Mouse (Mus musculus) heart, embryonic 12.5 days (tissue): ENCODE results near the gene Vegfb. TPM values are rescaled to one million over a fixed set of nuclear protein-coding genes. Genes with fewer than 3 reads are reported as not detected.
A peak's percentile ranks its signal among the peaks of the same experiment; 100 is the strongest.

Source experiments
- ATAC-seq: fragments of 200-750 bp; cut with Nextera tagmentation; 2 replicates; pipeline ENCODE4 v1.8.0; 2017; ENCODE audit warnings: moderate TSS enrichment, moderate library complexity; ENCODE audit not compliant: insufficient number of reproducible peaks, low FRiP score
- H3K27ac ChIP-seq: fragments of 300-500 bp; sonication (generic); 2 replicates; pipeline ENCODE4 v1.5.1; 2016; ENCODE audit warnings: mild to moderate bottlenecking, moderate library complexity; ENCODE audit not compliant: poor library complexity, severe bottlenecking
- H3K27me3 ChIP-seq: fragments of 300-500 bp; sonication (generic); replicated peaks from 2 replicates; pipeline ENCODE4 v1.6.1; 2016; ENCODE audit warnings: mild to moderate bottlenecking, moderate library complexity
- H3K36me3 ChIP-seq: fragments of 300-500 bp; sonication (generic); 2 replicates; pipeline ENCODE4 v1.6.1; 2016; ENCODE audit warnings: mild to moderate bottlenecking, moderate library complexity
- H3K4me1 ChIP-seq: fragments of 300-500 bp; sonication (generic); replicated peaks from 2 replicates; pipeline ENCODE4 v1.6.1; 2016; ENCODE audit warnings: mild to moderate bottlenecking
- H3K4me2 ChIP-seq: fragments of 300-500 bp; sonication (generic); 2 replicates; pipeline ENCODE4 v1.6.1; 2016; ENCODE audit warnings: mild to moderate bottlenecking, moderate library complexity
- H3K4me3 ChIP-seq: fragments of 300-500 bp; sonication (generic); 2 replicates; pipeline ENCODE4 v1.5.1; 2016; ENCODE audit warnings: mild to moderate bottlenecking
- H3K9ac ChIP-seq: fragments of 300-500 bp; sonication (generic); 2 replicates; pipeline ENCODE4 v1.6.1; 2016; ENCODE audit warnings: mild to moderate bottlenecking, moderate library complexity
- H3K9me3 ChIP-seq: fragments of 300-500 bp; sonication (generic); replicated peaks from 2 replicates; pipeline ENCODE4 v1.6.1; 2016; ENCODE audit warnings: mild to moderate bottlenecking, moderate library complexity
- WGBS: fragments of 180-500 bp; shearing (Covaris S2); methylation state at CpG from one replicate; pipeline ENCODE4 v1.1.7; 2016; 5-methylcytosine and 5-hydroxymethylcytosine counted together
- polyA plus RNA-seq: library from polyadenylated mRNA; unstranded; fragments of >200 nt; fragmentation: Nextera tagmentation; extraction: Ambion mirVana; gene quantifications from 2 replicates; pipeline ENCODE4 v1.2.1, GENCODE M21; 2016

Gene Vegfb
- polyA plus RNA-seq, 1 experiment from 2014 or later, result 136 TPM

GRCm38 (mm10) chr19:7006892-7007593, 19.6 kb upstream of the Vegfb start:
- H3K9me3 ChIP-seq, result no peaks in the 10 kb centered on the region
- H3K4me2 ChIP-seq, result no peak overlapping the region
- ATAC-seq, result no peak
- H3K4me3 ChIP-seq, result no peak overlapping the region
- H3K36me3 ChIP-seq, result 0 out of 2 replicates have a peak, but pooled peaks cover 3% of the 10 kb centered on the region
- H3K27ac ChIP-seq, result no peak overlapping the region
- no peaks in the 10 kb centered on the region; the same call in 1 of the 2 replicates for H3K4me1 ChIP-seq
- no peaks in the 10 kb centered on the region for H3K27me3 ChIP-seq
- WGBS, result 77% methylated on average over 9 of the region's 9 CpGs
- no peak overlapping the region for H3K9ac ChIP-seq

- Histone ChIP-seq H3K4me3 (no peak overlapping the region), H3K4me1 (peaks cover 22% of the 10 kb centered on the region), H3K4me2 (no peak overlapping the region), H3K27me3 (no peaks in the 10 kb centered on the region), H3K9me3 (0 out of 2 replicates have a peak, but pooled peaks cover 15% of the 10 kb centered on the region), H3K9ac (no peak overlapping the region), H3K36me3 (peaks cover 26% of the 10 kb centered on the region), H3K27ac (no peak overlapping the region)
- ATAC-seq, result no peak
- 91% methylated on average over 19 of the region's 19 CpGs for WGBS
Observed at GRCm38 (mm10) chr19:6999360-7000063, 12.1 kb upstream of the Vegfb start.

- 82% methylated on average over 9 of the region's 9 CpGs for WGBS
- no peak overlapping the region for H3K9ac ChIP-seq
- no peak for ATAC-seq
- peaks cover 34% of the 10 kb centered on the region for H3K4me1 ChIP-seq
- H3K36me3 ChIP-seq, result peaks cover 26% of the 10 kb centered on the region
- no peaks in the 10 kb centered on the region for H3K27me3 ChIP-seq
- H3K4me3 ChIP-seq, result no peak overlapping the region
- no peak overlapping the region for H3K4me2 ChIP-seq
- H3K27ac ChIP-seq, result no peak overlapping the region
- H3K9me3 ChIP-seq, result 0 out of 2 replicates have a peak, but pooled peaks cover 15% of the 10 kb centered on the region
Observed at GRCm38 (mm10) chr19:6997721-6998290, 10.4 kb upstream of the Vegfb start.

GRCm38 (mm10) chr19:6996006-6996405, 8.6 kb upstream of the Vegfb start, which contains the start of the genes Nudt22 and Trpt1:
Nudt22 (minus strand) TSS chr19:6996117.
Trpt1 (plus strand) TSS chr19:6996131.
- peak within 1 kb of the TSS; percentile 81 for H3K9ac ChIP-seq
- H3K9me3 ChIP-seq, result 0 out of 2 replicates have a peak, but pooled peaks cover 15% of the 10 kb centered on the region
- H3K4me3 ChIP-seq, result peak within 1 kb of the TSS; percentile 61
- no peaks in the 10 kb centered on the region for H3K27me3 ChIP-seq
- WGBS, result under 1% methylated on average over 24 of the region's 24 CpGs
- H3K4me1 ChIP-seq, result peaks cover 41% of the 10 kb centered on the region
- H3K27ac ChIP-seq, result peak within 1 kb of the TSS; percentile 67
- peak; percentile 73 for ATAC-seq
- peaks cover 26% of the 10 kb centered on the region for H3K36me3 ChIP-seq
- H3K4me2 ChIP-seq, result peak within 1 kb of the TSS; percentile 82

GRCm38 (mm10) chr19:6995255-6995991, 8.0 kb upstream of the Vegfb start:
- Histone ChIP-seq H3K27me3 (no peaks in the 10 kb centered on the region), H3K9ac (peak overlapping the region; percentile 73), H3K27ac (no peak overlapping the region), H3K4me3 (peak overlapping the region; percentile 61), H3K4me2 (peak overlapping the region; percentile 82), H3K4me1 (peaks cover 41% of the 10 kb centered on the region), H3K9me3 (0 out of 2 replicates have a peak, but pooled peaks cover 14% of the 10 kb centered on the region), H3K36me3 (peaks cover 25% of the 10 kb centered on the region)
- no peak for ATAC-seq
- 38% methylated on average over 21 of the region's 21 CpGs for WGBS

GRCm38 (mm10) chr19:6994489-6994888, 7.0 kb upstream of the Vegfb start:
- peak overlapping the region; percentile 73; the same call in 1 of the 2 replicates for H3K9ac ChIP-seq
- no peaks in the 10 kb centered on the region for H3K27me3 ChIP-seq
- peak overlapping the region; percentile 82 for H3K4me2 ChIP-seq
- peaks cover 16% of the 10 kb centered on the region for H3K36me3 ChIP-seq
- no peak overlapping the region for H3K27ac ChIP-seq
- no peak for ATAC-seq
- WGBS, result 84% methylated on average over 8 of the region's 8 CpGs
- 0 out of 2 replicates have a peak, but pooled peaks cover 7% of the 10 kb centered on the region for H3K9me3 ChIP-seq
- peaks cover 41% of the 10 kb centered on the region for H3K4me1 ChIP-seq
- no peak overlapping the region for H3K4me3 ChIP-seq

- 0 out of 2 replicates have a peak, but pooled peaks cover 2% of the 10 kb centered on the region for H3K9me3 ChIP-seq
- no peak for ATAC-seq
- H3K4me3 ChIP-seq, result no peak overlapping the region
- H3K4me1 ChIP-seq, result peaks cover 41% of the 10 kb centered on the region
- H3K9ac ChIP-seq, result no peak overlapping the region
- 84% methylated on average over 8 of the region's 8 CpGs for WGBS
- H3K27me3 ChIP-seq, result no peaks in the 10 kb centered on the region
- H3K27ac ChIP-seq, result no peak overlapping the region
- peaks cover 11% of the 10 kb centered on the region for H3K36me3 ChIP-seq
- no peak overlapping the region for H3K4me2 ChIP-seq
Observed at GRCm38 (mm10) chr19:6994002-6994401, 6.6 kb upstream of the Vegfb start.

GRCm38 (mm10) chr19:6993011-6993770, 5.7 kb upstream of the Vegfb start:
- ATAC-seq, result no peak
- 65% methylated on average over 14 of the region's 14 CpGs for WGBS
- Histone ChIP-seq H3K4me1 (peaks cover 44% of the 10 kb centered on the region), H3K9me3 (no peaks in the 10 kb centered on the region), H3K9ac (peak overlapping the region; percentile 76), H3K27me3 (no peaks in the 10 kb centered on the region), H3K36me3 (peaks cover 3% of the 10 kb centered on the region), H3K27ac (peak overlapping the region; percentile 82), H3K4me3 (peak overlapping the region; percentile 61), H3K4me2 (peak overlapping the region; percentile 93)

- Histone ChIP-seq H3K27me3 (no peaks in the 10 kb centered on the region), H3K36me3 (no peaks in the 10 kb centered on the region), H3K4me1 (peaks cover 48% of the 10 kb centered on the region), H3K4me3 (peak within 1 kb of the TSS; percentile 61), H3K9me3 (no peaks in the 10 kb centered on the region), H3K9ac (peak within 1 kb of the TSS; percentile 81), H3K4me2 (peak within 1 kb of the TSS; percentile 93), H3K27ac (peak within 1 kb of the TSS; percentile 82)
- WGBS, result 2% methylated on average over 37 of the region's 37 CpGs
- peak; percentile 92 for ATAC-seq
Observed at GRCm38 (mm10) chr19:6992011-6992858, 4.8 kb upstream of the Vegfb start, which contains the start of gene Dnajc4. Dnajc4 (minus strand) TSS chr19:6992572.
